Mouse (Mus musculus): ENCODE data around the gene Olfr926. TPM values are rescaled to one million over a fixed set of nuclear protein-coding genes. Genes with fewer than 3 reads are reported as not detected.
"Not testable (repeated sequence)": the region's sequence is repeated elsewhere in the genome, so short reads cannot be mapped to it uniquely, and the experiment has no call there.

Olfr926 gene
- not detected in 2 replicates for polyA plus RNA-seq (2012; ENCODE audit: insufficient read depth, low replicate concordance)

GRCm38 (mm10) chr9:38876826-38877225, at the start of gene Olfr926:
Olfr926 (plus strand) TSS chr9:38877126.
- no peak for TF ChIP-seq FLI1 (IDR thresholded peaks at IDR 0.05; ENCODE audit: low read length)
- TF ChIP-seq GATA1 (IDR thresholded peaks at IDR 0.05; ENCODE audit: borderline replicate concordance, low read length), result no peak
- Histone ChIP-seq H3K4me3 (replicated peaks) (no peak within 1 kb of the TSS), H3K36me3 (replicated peaks; ENCODE audit: low read length) (no peaks in the 10 kb centered on the region), H3K4me1 (no peaks in the 10 kb centered on the region), H3K27me3 (replicated peaks) (no peaks in the 10 kb centered on the region), H3K9me3 (peaks cover 16% of the 10 kb centered on the region)

GRCm38 (mm10) chr9:38833027-38833426, 43.9 kb upstream of the Olfr926 start:
- Histone ChIP-seq H3K27me3 (replicated peaks) (no peaks in the 10 kb centered on the region), H3K9me3 (no peaks in the 10 kb centered on the region), H3K36me3 (replicated peaks; ENCODE audit: low read length) (no peaks in the 10 kb centered on the region), H3K4me3 (replicated peaks) (no peak overlapping the region), H3K4me1 (no peaks in the 10 kb centered on the region)
- TF ChIP-seq GATA1 (IDR thresholded peaks at IDR 0.05; ENCODE audit: borderline replicate concordance, low read length), result no peak
- no peak for TF ChIP-seq FLI1 (IDR thresholded peaks at IDR 0.05; ENCODE audit: low read length)

DNA sequence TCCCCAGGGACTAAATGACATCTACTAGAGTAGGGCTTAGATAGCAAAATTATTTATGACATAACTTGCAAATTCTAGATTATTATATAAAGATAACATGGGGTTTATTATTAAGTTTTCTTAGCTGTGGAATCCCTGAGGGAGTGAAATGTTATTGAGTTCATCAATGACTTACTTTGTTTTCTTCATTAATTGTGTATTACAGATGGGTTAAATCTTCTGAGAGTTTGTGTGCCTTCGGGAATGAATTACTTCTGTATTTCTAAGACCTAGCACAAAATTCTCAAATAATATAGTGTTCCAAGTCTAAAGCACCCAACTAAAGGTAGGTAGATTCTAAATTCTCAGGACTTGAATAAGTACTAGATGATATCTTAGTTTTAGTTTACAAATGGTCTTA, 32.8 kb upstream of the Olfr926 start, which contains the start of gene Olfr924:
Gene Olfr924 (plus strand): TSS at position 301 of the 400 bp plus-strand sequence.
- Histone ChIP-seq H3K9me3 (no peaks in the 10 kb centered on the region), H3K4me3 (replicated peaks) (no peak within 1 kb of the TSS), H3K36me3 (replicated peaks; ENCODE audit: low read length) (no peaks in the 10 kb centered on the region), H3K27me3 (replicated peaks) (no peaks in the 10 kb centered on the region), H3K4me1 (no peaks in the 10 kb centered on the region)
- TF ChIP-seq FLI1 (IDR thresholded peaks at IDR 0.05; ENCODE audit: low read length) (no peak), GATA1 (IDR thresholded peaks at IDR 0.05; ENCODE audit: borderline replicate concordance, low read length) (no peak)

- H3K36me3 ChIP-seq (replicated peaks; ENCODE audit: low read length), result no peaks in the 10 kb centered on the region
- TF ChIP-seq GATA1 (IDR thresholded peaks at IDR 0.05; ENCODE audit: borderline replicate concordance, low read length) (no peak), FLI1 (IDR thresholded peaks at IDR 0.05; ENCODE audit: low read length) (no peak)
- no peak within 1 kb of the TSS for H3K4me3 ChIP-seq (replicated peaks)
- H3K4me1 ChIP-seq, result no peaks in the 10 kb centered on the region
- H3K27me3 ChIP-seq (replicated peaks), result no peaks in the 10 kb centered on the region
- H3K9me3 ChIP-seq, result no peaks in the 10 kb centered on the region
Observed at GRCm38 (mm10) chr9:38854760-38855159, 22.2 kb upstream of the Olfr926 start, which contains the start of gene Olfr26. Olfr26 (plus strand) TSS chr9:38855060.

DNA sequence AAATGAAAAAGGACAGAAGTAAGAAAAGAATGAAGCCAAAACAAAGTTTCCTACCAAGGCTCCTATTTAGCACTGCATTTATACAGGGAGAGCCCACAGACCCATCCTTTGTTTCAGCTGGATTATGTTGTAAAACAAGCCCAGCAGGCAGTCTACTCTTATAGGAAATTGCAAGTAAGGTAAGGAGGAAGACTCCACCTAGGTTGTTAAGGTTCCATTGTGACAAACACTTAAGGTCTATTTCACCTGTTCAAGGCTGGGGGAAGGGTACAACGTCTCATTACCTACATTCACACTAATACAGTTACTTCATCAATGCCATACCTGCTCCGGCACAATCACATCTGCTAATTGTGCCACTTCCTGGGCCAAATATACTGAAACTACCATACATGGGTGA, 2.0 kb upstream of the Olfr926 start:
- H3K4me3 ChIP-seq (replicated peaks); H3K9me3 ChIP-seq; H3K36me3 ChIP-seq (replicated peaks; ENCODE audit: low read length); H3K4me1 ChIP-seq; H3K27me3 ChIP-seq (replicated peaks): not testable (repeated sequence)

Other genes starting within 250 kb of the Olfr926 start
- gene Olfr916, start 217.3 kb upstream of the Olfr926 start, polyA plus RNA-seq (2012; ENCODE audit: insufficient read depth, low replicate concordance), result 0.02 TPM in 1 of 2 replicates, not detected in the other
- gene Olfr917, start 211.3 kb upstream of the Olfr926 start, polyA plus RNA-seq (2012; ENCODE audit: insufficient read depth, low replicate concordance), result not detected in 2 replicates
- not detected in 2 replicates for gene Olfr918, start 202.5 kb upstream of the Olfr926 start, polyA plus RNA-seq (2012; ENCODE audit: insufficient read depth, low replicate concordance)
- not detected in 2 replicates for gene Olfr919, start 173.5 kb upstream of the Olfr926 start, polyA plus RNA-seq (2012; ENCODE audit: insufficient read depth, low replicate concordance)
- gene Vwa5a, start 158.9 kb upstream of the Olfr926 start, polyA plus RNA-seq (2012; ENCODE audit: insufficient read depth, low replicate concordance), result 0.40 TPM in 1 of 2 replicates, not detected in the other
- not detected in 2 replicates for gene Olfr920, start 124.8 kb upstream of the Olfr926 start, polyA plus RNA-seq (2012; ENCODE audit: insufficient read depth, low replicate concordance)
- gene Olfr921, start 104.1 kb upstream of the Olfr926 start, polyA plus RNA-seq (2012; ENCODE audit: insufficient read depth, low replicate concordance), result not detected in 2 replicates
- not detected in 2 replicates for gene Olfr922, start 62.5 kb upstream of the Olfr926 start, polyA plus RNA-seq (2012; ENCODE audit: insufficient read depth, low replicate concordance)
- not detected in 2 replicates for gene Olfr923, start 50.6 kb upstream of the Olfr926 start, polyA plus RNA-seq (2012; ENCODE audit: insufficient read depth, low replicate concordance)
- gene Olfr924, start 32.7 kb upstream of the Olfr926 start, polyA plus RNA-seq (2012; ENCODE audit: insufficient read depth, low replicate concordance), result not detected in 2 replicates
- not detected in 2 replicates for gene Olfr26, start 22.1 kb upstream of the Olfr926 start, polyA plus RNA-seq (2012; ENCODE audit: insufficient read depth, low replicate concordance)
- not detected in 2 replicates for gene Olfr930, start 52.7 kb downstream of the Olfr926 start, polyA plus RNA-seq (2012; ENCODE audit: insufficient read depth, low replicate concordance)
- gene Olfr933, start 95.2 kb downstream of the Olfr926 start, polyA plus RNA-seq (2012; ENCODE audit: insufficient read depth, low replicate concordance), result 0.03 and 1.6 TPM in 2 replicates
- gene Olfr934, start 111.2 kb downstream of the Olfr926 start, polyA plus RNA-seq (2012; ENCODE audit: insufficient read depth, low replicate concordance), result not detected in 2 replicates
- gene Olfr935, start 122.6 kb downstream of the Olfr926 start, polyA plus RNA-seq (2012; ENCODE audit: insufficient read depth, low replicate concordance), result not detected in 2 replicates
- gene Olfr146, start 146.3 kb downstream of the Olfr926 start, polyA plus RNA-seq (2012; ENCODE audit: insufficient read depth, low replicate concordance), result not detected in 2 replicates
- not detected in 2 replicates for gene Olfr937, start 187.8 kb downstream of the Olfr926 start, polyA plus RNA-seq (2012; ENCODE audit: insufficient read depth, low replicate concordance)
- gene Olfr938, start 201.8 kb downstream of the Olfr926 start, polyA plus RNA-seq (2012; ENCODE audit: insufficient read depth, low replicate concordance), result not detected in 2 replicates